ENCODE assay signal across 21 mouse cellular contexts in genomic region chr2:162973206-162973605, GRCm38 (mm10). TPM values are rescaled to one million over a fixed set of nuclear protein-coding genes. Genes with fewer than 3 reads are reported as not detected.
DNase-seq lines count a peak whose midpoint lies in the region; ATAC-seq and TF ChIP-seq lines count a peak whose summit lies in the region.
"Had no signal": no experiment of that assay in that cellular context is flagged by ENCODE, and none has a peak within 500 bp of the region (broad histone marks: within the 10 kb centered on the region; RNA-seq: fewer than 3 reads in every experiment).

No protein-coding gene starts in this region.

- WGBS in hindbrain, embryonic 10.5 days = 77% methylated on average over 5 of the region's 5 CpGs
- 68% methylated on average over 5 of the region's 5 CpGs for WGBS in hindbrain, embryonic 11.5 days
- WGBS in limb, embryonic 11.5 days = 82% methylated on average over 5 of the region's 5 CpGs
- WGBS in limb, embryonic 10.5 days = 77% methylated on average over 5 of the region's 5 CpGs
- WGBS in stomach, embryonic 16.5 days = 47% methylated on average over 5 of the region's 5 CpGs
- WGBS in stomach, postnatal 0 days = 55% methylated on average over 5 of the region's 5 CpGs

- H3K27ac ChIP-seq in hindbrain, embryonic 10.5 days = peak overlapping the region; percentile 76
- no peak overlapping the region for H3K27ac ChIP-seq in hindbrain, embryonic 11.5 days (ENCODE audit: low read depth, low read length)
- no peak overlapping the region for H3K27ac ChIP-seq in limb, embryonic 11.5 days (replicated peaks; ENCODE audit: low read depth, low read length)
- no peak overlapping the region for H3K27ac ChIP-seq in limb, embryonic 10.5 days
- H3K27ac ChIP-seq in stomach, embryonic 16.5 days (ENCODE audit: low read length) = no peak overlapping the region
- H3K27ac ChIP-seq in stomach, postnatal 0 days (replicated peaks) = no peak overlapping the region
- H3K27ac ChIP-seq: embryonic facial prominence, embryonic 15.5 days; hindbrain, postnatal 0 days had no signal

- no peaks in the 10 kb centered on the region for H3K9me3 ChIP-seq in hindbrain, embryonic 10.5 days
- H3K9me3 ChIP-seq in hindbrain, embryonic 11.5 days (ENCODE audit: control insufficient read depth, low read length) = no peaks in the 10 kb centered on the region
- H3K9me3 ChIP-seq in limb, embryonic 11.5 days (ENCODE audit: control insufficient read depth, low read length) = no peaks in the 10 kb centered on the region
- no peaks in the 10 kb centered on the region for H3K9me3 ChIP-seq in limb, embryonic 10.5 days (replicated peaks)
- H3K9me3 ChIP-seq in stomach, embryonic 16.5 days (replicated peaks; ENCODE audit: control insufficient read depth, low read length) = no peaks in the 10 kb centered on the region
- no peaks in the 10 kb centered on the region for H3K9me3 ChIP-seq in stomach, postnatal 0 days (ENCODE audit: control insufficient read depth, low read length)
- H3K9me3 ChIP-seq: embryonic facial prominence, embryonic 15.5 days; heart, embryonic 10.5 days had no signal

- H3K4me2 ChIP-seq in hindbrain, embryonic 11.5 days (replicated peaks; ENCODE audit: low read depth, low read length) = no peak overlapping the region
- no peak overlapping the region for H3K4me2 ChIP-seq in limb, embryonic 11.5 days (ENCODE audit: low read depth, severe bottlenecking)
- H3K4me2 ChIP-seq in stomach, embryonic 16.5 days (ENCODE audit: low read depth, low read length) = 0 out of 2 replicates have a peak overlapping the region, but pooled peaks have one; percentile 31
- no peak overlapping the region for H3K4me2 ChIP-seq in stomach, postnatal 0 days (replicated peaks; ENCODE audit: low read depth)

- H3K9ac ChIP-seq in hindbrain, embryonic 11.5 days (ENCODE audit: low read depth, low read length) = no peak overlapping the region
- 0 out of 2 replicates have a peak overlapping the region, but pooled peaks have one; percentile 27 for H3K9ac ChIP-seq in limb, embryonic 11.5 days (ENCODE audit: low read length)
- no peak overlapping the region for H3K9ac ChIP-seq in stomach, embryonic 16.5 days (ENCODE audit: low read length)
- no peak overlapping the region for H3K9ac ChIP-seq in stomach, postnatal 0 days (ENCODE audit: low read length)
- H3K9ac ChIP-seq: embryonic facial prominence, embryonic 15.5 days had no signal

- DNase-seq in hindbrain, embryonic 10.5 days (ENCODE audit: low spot score) = no peak
- DNase-seq in hindbrain, embryonic 11.5 days (ENCODE audit: low spot score) = no peak
- DNase-seq in limb, embryonic 11.5 days (ENCODE audit: low spot score) = no peak
- DNase-seq in limb, embryonic 10.5 days (ENCODE audit: low spot score) = no peak
- no peak for DNase-seq in stomach, postnatal 0 days (ENCODE audit: low spot score)
- DNase-seq in yolk sac, embryonic 10.5 days (ENCODE audit: low spot score) = no peak
- no peak for DNase-seq in embryo, embryonic 10.5 days (ENCODE audit: low spot score)
- DNase-seq: cerebellum, adult 11 months; cerebellum, adult 8-10 months; cerebellum, postnatal 14 days; gastrocnemius, postnatal 10 days; heart, adult 18-20 months; heart, postnatal 10 days had no signal

- no peak for ATAC-seq in hindbrain, embryonic 11.5 days (ENCODE audit: low FRiP score)
- no peak for ATAC-seq in limb, embryonic 11.5 days (ENCODE audit: insufficient number of reproducible peaks, low FRiP score, low TSS enrichment, low read depth)
- ATAC-seq in stomach, embryonic 16.5 days (ENCODE audit: insufficient read depth, low FRiP score) = no peak
- no peak for ATAC-seq in stomach, postnatal 0 days (ENCODE audit: low FRiP score, low TSS enrichment)
- ATAC-seq: hindbrain, postnatal 0 days had no signal

- H3K4me3 ChIP-seq in hindbrain, embryonic 10.5 days = no peak overlapping the region
- no peak overlapping the region for H3K4me3 ChIP-seq in hindbrain, embryonic 11.5 days (ENCODE audit: low read depth, low read length)
- no peak overlapping the region for H3K4me3 ChIP-seq in limb, embryonic 11.5 days (ENCODE audit: low read depth, low read length)
- H3K4me3 ChIP-seq in limb, embryonic 10.5 days = no peak overlapping the region
- no peak overlapping the region for H3K4me3 ChIP-seq in stomach, embryonic 16.5 days (replicated peaks; ENCODE audit: low read length)
- H3K4me3 ChIP-seq in stomach, postnatal 0 days (ENCODE audit: low read depth, low read length) = no peak overlapping the region
- H3K4me3 ChIP-seq: embryonic facial prominence, embryonic 15.5 days; erythroblast, embryonic 14.5 days; heart, embryonic 10.5 days had no signal

- H3K36me3 ChIP-seq in hindbrain, embryonic 10.5 days = no peaks in the 10 kb centered on the region
- H3K36me3 ChIP-seq in hindbrain, embryonic 11.5 days (ENCODE audit: control insufficient read depth, insufficient read depth, low read length) = no peaks in the 10 kb centered on the region
- H3K36me3 ChIP-seq in limb, embryonic 11.5 days (ENCODE audit: control insufficient read depth, insufficient read depth, low read length) = no peaks in the 10 kb centered on the region
- H3K36me3 ChIP-seq in limb, embryonic 10.5 days = no peaks in the 10 kb centered on the region
- H3K36me3 ChIP-seq in stomach, embryonic 16.5 days (ENCODE audit: control insufficient read depth, insufficient read depth, low read length) = no peaks in the 10 kb centered on the region
- no peaks in the 10 kb centered on the region for H3K36me3 ChIP-seq in stomach, postnatal 0 days (ENCODE audit: control insufficient read depth, insufficient read depth, low read length)
- H3K36me3 ChIP-seq: embryonic facial prominence, embryonic 15.5 days; heart, embryonic 10.5 days had no signal

- 0 out of 2 replicates have a peak, but pooled peaks cover 6% of the 10 kb centered on the region for H3K27me3 ChIP-seq in hindbrain, embryonic 10.5 days (ENCODE audit: insufficient read depth, poor library complexity, severe bottlenecking)
- H3K27me3 ChIP-seq in hindbrain, embryonic 11.5 days (ENCODE audit: control insufficient read depth, insufficient read depth, low read length) = no peaks in the 10 kb centered on the region
- no peaks in the 10 kb centered on the region for H3K27me3 ChIP-seq in limb, embryonic 11.5 days (ENCODE audit: control insufficient read depth, insufficient read depth, low read length)
- no peaks in the 10 kb centered on the region for H3K27me3 ChIP-seq in limb, embryonic 10.5 days (ENCODE audit: low read depth, poor library complexity, severe bottlenecking)
- no peaks in the 10 kb centered on the region for H3K27me3 ChIP-seq in stomach, embryonic 16.5 days (ENCODE audit: control insufficient read depth, insufficient read depth, low read length)
- H3K27me3 ChIP-seq in stomach, postnatal 0 days (ENCODE audit: control insufficient read depth, insufficient read depth, low read length) = no peaks in the 10 kb centered on the region
- H3K27me3 ChIP-seq: embryonic facial prominence, embryonic 15.5 days had no signal

- TF ChIP-seq EP300 in stomach, postnatal 0 days (optimal IDR thresholded peaks at IDR 0.05) = no peak

- peaks cover 27% of the 10 kb centered on the region for H3K4me1 ChIP-seq in hindbrain, embryonic 10.5 days (replicated peaks)
- no peaks in the 10 kb centered on the region; the same call in 1 of the 2 replicates for H3K4me1 ChIP-seq in hindbrain, embryonic 11.5 days (replicated peaks; ENCODE audit: control insufficient read depth, insufficient read depth, low read length)
- no peaks in the 10 kb centered on the region for H3K4me1 ChIP-seq in limb, embryonic 11.5 days (ENCODE audit: control insufficient read depth, insufficient read depth, low read length)
- peaks cover 10% of the 10 kb centered on the region for H3K4me1 ChIP-seq in limb, embryonic 10.5 days
- peaks cover 8% of the 10 kb centered on the region for H3K4me1 ChIP-seq in stomach, embryonic 16.5 days (ENCODE audit: control insufficient read depth, insufficient read depth, low read length)
- H3K4me1 ChIP-seq in stomach, postnatal 0 days (replicated peaks; ENCODE audit: control insufficient read depth, insufficient read depth) = 0 out of 2 replicates have a peak, but pooled peaks cover 2% of the 10 kb centered on the region

- TF ChIP-seq CTCF in stomach, postnatal 0 days (IDR thresholded peaks at IDR 0.05; ENCODE audit: low read depth) = no peak

RNA-seq across cellular contexts. Expression of gene Sgk2, which starts 13.9 kb away (rescaled TPM):
- not detected in 2 replicates for polyA plus RNA-seq in hindbrain, embryonic 10.5 days (2016; fragmentation: Nextera tagmentation; extraction: Ambion mirVana)
- polyA plus RNA-seq in hindbrain, embryonic 11.5 days (2014; fragmentation: Nextera tagmentation; extraction: Ambion mirVana) = not detected in 2 replicates
- not detected in 2 replicates for polyA plus RNA-seq in limb, embryonic 11.5 days (2014; fragmentation: Nextera tagmentation; extraction: Ambion mirVana)
- polyA plus RNA-seq in limb, embryonic 10.5 days (2016; fragmentation: Nextera tagmentation; extraction: Ambion mirVana) = not detected in 2 replicates
- polyA plus RNA-seq in stomach, embryonic 16.5 days (2015; fragmentation: Nextera tagmentation; extraction: Ambion mirVana) = 1.0 and 1.4 TPM in 2 replicates
- polyA plus RNA-seq in stomach, postnatal 0 days (2015; fragmentation: Nextera tagmentation; extraction: Ambion mirVana) = 2.6 and 3.3 TPM in 2 replicates
- polyA plus RNA-seq: embryonic facial prominence, embryonic 15.5 days; erythroblast, embryonic 14.5 days; forebrain, embryonic 11.5 days; forebrain, embryonic 16.5 days; heart, embryonic 14.5 days had no signal

RNA-seq across cellular contexts. Expression of gene L3mbtl1, which starts 29.9 kb away (rescaled TPM):
- polyA plus RNA-seq in hindbrain, embryonic 10.5 days (2016; fragmentation: Nextera tagmentation; extraction: Ambion mirVana) = 0.16 and 0.30 TPM in 2 replicates
- 0.13 and 0.45 TPM in 2 replicates for polyA plus RNA-seq in hindbrain, embryonic 11.5 days (2014; fragmentation: Nextera tagmentation; extraction: Ambion mirVana)
- polyA plus RNA-seq in limb, embryonic 11.5 days (2014; fragmentation: Nextera tagmentation; extraction: Ambion mirVana) = 0.04 and 0.17 TPM in 2 replicates
- polyA plus RNA-seq in limb, embryonic 10.5 days (2016; fragmentation: Nextera tagmentation; extraction: Ambion mirVana) = 0.11 TPM in 1 of 2 replicates, not detected in the other
- 0.19 and 0.34 TPM in 2 replicates for polyA plus RNA-seq in stomach, embryonic 16.5 days (2015; fragmentation: Nextera tagmentation; extraction: Ambion mirVana)
- polyA plus RNA-seq in stomach, postnatal 0 days (2015; fragmentation: Nextera tagmentation; extraction: Ambion mirVana) = 0.02 and 0.24 TPM in 2 replicates
- polyA plus RNA-seq: erythroblast, embryonic 14.5 days had no signal

RNA-seq across cellular contexts. Expression of gene Srsf6, which starts 41.9 kb away (rescaled TPM):
- 257 and 263 TPM in 2 replicates for polyA plus RNA-seq in hindbrain, embryonic 10.5 days (2016; fragmentation: Nextera tagmentation; extraction: Ambion mirVana)
- 265 and 280 TPM in 2 replicates for polyA plus RNA-seq in hindbrain, embryonic 11.5 days (2014; fragmentation: Nextera tagmentation; extraction: Ambion mirVana)
- 322 and 333 TPM in 2 replicates for polyA plus RNA-seq in limb, embryonic 11.5 days (2014; fragmentation: Nextera tagmentation; extraction: Ambion mirVana)
- polyA plus RNA-seq in limb, embryonic 10.5 days (2016; fragmentation: Nextera tagmentation; extraction: Ambion mirVana) = 296 and 308 TPM in 2 replicates
- 138 and 150 TPM in 2 replicates for polyA plus RNA-seq in stomach, embryonic 16.5 days (2015; fragmentation: Nextera tagmentation; extraction: Ambion mirVana)
- 64.8 and 67.5 TPM in 2 replicates for polyA plus RNA-seq in stomach, postnatal 0 days (2015; fragmentation: Nextera tagmentation; extraction: Ambion mirVana)

RNA-seq across cellular contexts. Expression of gene Ift52, which starts 43.9 kb away (rescaled TPM):
- 52.3 and 55.1 TPM in 2 replicates for polyA plus RNA-seq in hindbrain, embryonic 10.5 days (2016; fragmentation: Nextera tagmentation; extraction: Ambion mirVana)
- 59.7 and 63.6 TPM in 2 replicates for polyA plus RNA-seq in hindbrain, embryonic 11.5 days (2014; fragmentation: Nextera tagmentation; extraction: Ambion mirVana)
- 52.5 and 55.8 TPM in 2 replicates for polyA plus RNA-seq in limb, embryonic 11.5 days (2014; fragmentation: Nextera tagmentation; extraction: Ambion mirVana)
- polyA plus RNA-seq in limb, embryonic 10.5 days (2016; fragmentation: Nextera tagmentation; extraction: Ambion mirVana) = 46.5 and 51.5 TPM in 2 replicates
- polyA plus RNA-seq in stomach, embryonic 16.5 days (2015; fragmentation: Nextera tagmentation; extraction: Ambion mirVana) = 43.6 and 47.9 TPM in 2 replicates
- polyA plus RNA-seq in stomach, postnatal 0 days (2015; fragmentation: Nextera tagmentation; extraction: Ambion mirVana) = 32.3 and 34.3 TPM in 2 replicates
